ENCODE assay signal across 17 mouse cellular contexts in the genomic region with DNA sequence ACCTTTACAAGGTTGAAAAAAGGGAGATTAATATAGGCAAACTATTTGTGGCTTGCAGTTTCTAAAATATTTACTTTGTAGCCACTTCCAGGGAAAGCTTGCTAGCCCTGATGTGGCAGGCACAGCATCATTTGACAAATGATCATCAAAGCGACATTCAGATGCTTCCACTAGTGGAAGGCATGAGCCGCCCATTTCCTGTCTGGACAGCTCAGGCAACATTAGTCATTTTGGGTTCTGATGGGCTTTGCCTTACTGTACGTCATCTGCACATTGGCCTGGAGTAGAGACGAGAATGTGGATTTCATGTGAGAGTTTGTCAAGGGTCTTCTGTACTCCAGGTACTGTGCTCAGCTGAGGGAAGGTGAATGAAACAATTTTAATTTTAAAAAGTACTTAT. TPM values are rescaled to one million over a fixed set of nuclear protein-coding genes. Genes with fewer than 3 reads are reported as not detected.
DNase-seq lines count a peak whose midpoint lies in the region.
"Had no signal": no experiment of that assay in that cellular context is flagged by ENCODE, and none has a peak within 500 bp of the region (broad histone marks: within the 10 kb centered on the region; RNA-seq: fewer than 3 reads in every experiment).

No protein-coding gene starts in this region.

- DNase-seq in heart, adult 11 months = peak; percentile 76
- DNase-seq in heart, adult 9 months (ENCODE audit: low spot score in 2 of 2) = no peak
- peak; percentile 31 for DNase-seq in lung, postnatal 10 days
- DNase-seq in lung, postnatal 14 days = no peak
- DNase-seq in induced T-regulatory cell, adult 2 months (ENCODE audit: low read depth) = peak; percentile 77
- DNase-seq in adrenal gland, postnatal 36 days = no peak
- no peak for DNase-seq in gastrocnemius, postnatal 4 days (ENCODE audit: low spot score in 2 of 2)
- no peak for DNase-seq in frontal cortex, postnatal 10 days (ENCODE audit: low spot score in 2 of 2)
- DNase-seq: cerebellum, adult 18-20 months; cerebellum, postnatal 14 days; gastrocnemius, postnatal 14 days; heart, postnatal 36 days; kidney, adult 8-10 months; layer of hippocampus, adult 9-11 months; right cerebral cortex, postnatal 4 days; thymus, adult 18-20 months; thymus, postnatal 36 days had no signal

RNA-seq across cellular contexts. Expression of gene Atg7, which starts 14.9 kb away (rescaled TPM):
- total RNA-seq in adrenal gland, postnatal 36 days (2021) = 10 to 100 TPM; 28.4 to 31.7 TPM
- total RNA-seq in gastrocnemius, postnatal 4 days (2021) = 10 to 100 TPM; 12.4 to 15.8 TPM

Comparison
In these comparisons a context has a peak if more than half of its experiments do, and no peak if none do; other contexts are left out.
1. DNase-seq: peak in heart, adult 11 months (single experiment), lung, postnatal 10 days (single experiment) and induced T-regulatory cell, adult 2 months (single experiment); none in heart, adult 9 months (0 of 2), lung, postnatal 14 days (single experiment), adrenal gland, postnatal 36 days (0 of 2), gastrocnemius, postnatal 4 days (0 of 2) and frontal cortex, postnatal 10 days (0 of 2).